Mouse (Mus musculus) forebrain, postnatal 0 days (tissue): ENCODE data around the gene Bnc2. TPM values are rescaled to one million over a fixed set of nuclear protein-coding genes. Genes with fewer than 3 reads are reported as not detected.
A peak's percentile ranks its signal among the peaks of the same experiment; 100 is the strongest.

Source experiments
- ATAC-seq: fragments of 200-750 bp; cut with Nextera tagmentation; 2 replicates; pipeline ENCODE4 v1.8.0; 2017; ENCODE audit warnings: mild to moderate bottlenecking, moderate library complexity
- DNase-seq: peaks from one replicate; pipeline ENCODE4 v3.0.0-alpha.2; 2015
- H3K27ac ChIP-seq: fragments of 300-500 bp; sonication (generic); 2 replicates; pipeline ENCODE4 v1.5.1; 2014; ENCODE audit warnings: low read depth, mild to moderate bottlenecking, antibody characterized with exemption, low read length, moderate library complexity, mixed read lengths
- H3K27me3 ChIP-seq: fragments of 300-500 bp; sonication (generic); 2 replicates; pipeline ENCODE4 v1.6.1; 2014; ENCODE audit warnings: mild to moderate bottlenecking, low read length, mixed read lengths; ENCODE audit not compliant: insufficient read depth
- H3K36me3 ChIP-seq: fragments of 300-500 bp; sonication (generic); 2 replicates; pipeline ENCODE4 v1.6.1; 2014; ENCODE audit warnings: mild to moderate bottlenecking, moderate library complexity; ENCODE audit not compliant: insufficient read depth
- H3K4me1 ChIP-seq: fragments of 300-500 bp; sonication (generic); 2 replicates; pipeline ENCODE4 v1.6.1; 2014; ENCODE audit warnings: antibody characterized with exemption; ENCODE audit not compliant: insufficient read depth
- H3K4me2 ChIP-seq: fragments of 300-500 bp; sonication (generic); 2 replicates; pipeline ENCODE4 v1.6.1; 2014; ENCODE audit warnings: low read depth, mild to moderate bottlenecking, moderate library complexity
- H3K4me3 ChIP-seq: fragments of 300-500 bp; sonication (generic); 2 replicates; pipeline ENCODE4 v1.5.1; 2014; ENCODE audit warnings: low read depth, low read length, mixed read lengths
- H3K9ac ChIP-seq: fragments of 300-500 bp; sonication (generic); 2 replicates; pipeline ENCODE4 v1.6.1; 2014; ENCODE audit warnings: mild to moderate bottlenecking
- H3K9me3 ChIP-seq: fragments of 300-500 bp; sonication (generic); 2 replicates; pipeline ENCODE4 v1.6.1; 2016; ENCODE audit warnings: low read length
- CTCF ChIP-seq: sonication (generic); IDR thresholded peaks from 2 replicates; pipeline ENCODE4 v1.5.1; 2016; ENCODE audit warnings: antibody characterized with exemption, control low read depth, low read depth
- WGBS: fragments of 180-500 bp; shearing (Covaris S2); extraction: QIAGEN DNeasy Blood & Tissue Kit; methylation state at CpG from one replicate; pipeline ENCODE4 v1.1.7; 2014; 5-methylcytosine and 5-hydroxymethylcytosine counted together
- polyA plus RNA-seq: library from polyadenylated mRNA; unstranded; fragments of >200 nt; fragmentation: Nextera tagmentation; extraction: Ambion mirVana; gene quantifications from 2 replicates; pipeline ENCODE4 v1.2.1, GENCODE M21; 2015
- total RNA-seq: library from RNA; depleted of rRNA; stranded (reverse); fragments of >200 nt; gene quantifications from 2 replicates; pipeline ENCODE4 v1.2.3, GENCODE M21; 2014

The Bnc2 gene
- total and polyA plus RNA-seq, 2 experiments from 2014 or later = 2.0 to 11.6 TPM

DNA sequence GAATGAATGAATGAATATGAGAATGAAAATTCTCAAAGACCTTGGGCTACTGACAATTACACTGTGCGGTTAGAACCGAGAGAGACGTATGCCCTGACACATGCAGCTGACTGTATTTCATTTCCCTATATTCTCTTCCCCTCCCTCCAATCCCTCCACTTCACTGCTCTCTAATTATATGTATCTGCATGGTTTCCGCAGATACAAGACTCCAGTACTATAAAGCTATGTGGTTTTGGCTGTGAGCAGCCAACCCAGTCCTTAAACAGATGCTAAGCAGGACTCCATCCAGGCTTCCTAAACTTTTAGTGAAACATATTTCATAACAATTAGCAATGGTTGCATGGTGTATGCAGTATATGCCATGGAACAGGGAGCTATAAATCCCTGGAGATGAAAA lies 344.6 kb downstream of the Bnc2 start:
- no peak for TF ChIP-seq CTCF
- H3K36me3 ChIP-seq = no peaks in the 10 kb centered on the region
- H3K4me2 ChIP-seq = no peak overlapping the region
- no peaks in the 10 kb centered on the region for H3K27me3 ChIP-seq
- H3K4me3 ChIP-seq = no peak overlapping the region
- no peaks in the 10 kb centered on the region for H3K4me1 ChIP-seq
- H3K9me3 ChIP-seq = no peaks in the 10 kb centered on the region
- 72% methylated on average over 4 of the region's 4 CpGs for WGBS
- no peak for DNase-seq
- H3K27ac ChIP-seq = no peak overlapping the region
- no peak for ATAC-seq
- no peak overlapping the region for H3K9ac ChIP-seq

DNA sequence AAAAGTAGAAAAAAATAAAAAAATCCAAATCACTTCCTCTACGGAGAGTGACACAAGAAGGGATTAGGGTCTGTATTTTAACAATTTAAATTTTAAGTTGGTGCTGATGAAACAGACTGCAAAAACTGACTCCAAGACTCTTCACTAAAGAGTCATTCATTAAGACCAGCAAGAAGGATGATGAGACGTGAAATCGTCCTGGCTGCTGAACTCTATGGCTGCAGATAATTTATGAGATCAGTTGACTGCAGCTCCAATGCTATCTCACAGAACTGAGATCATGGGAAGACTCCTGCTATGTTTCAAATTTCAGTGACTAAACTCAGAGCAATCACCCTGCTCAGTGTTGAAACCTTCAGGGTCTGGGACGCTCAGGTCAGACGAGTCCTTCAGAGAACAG lies 345.4 kb downstream of the Bnc2 start:
- Histone ChIP-seq H3K4me1 (no peaks in the 10 kb centered on the region), H3K4me3 (no peak overlapping the region), H3K4me2 (no peak overlapping the region), H3K27ac (no peak overlapping the region), H3K27me3 (no peaks in the 10 kb centered on the region), H3K9ac (no peak overlapping the region), H3K9me3 (no peaks in the 10 kb centered on the region), H3K36me3 (no peaks in the 10 kb centered on the region)
- TF ChIP-seq CTCF = no peak
- DNase-seq (no peak), ATAC-seq (no peak)
- WGBS = 82% methylated on average over 5 of the region's 5 CpGs

DNA sequence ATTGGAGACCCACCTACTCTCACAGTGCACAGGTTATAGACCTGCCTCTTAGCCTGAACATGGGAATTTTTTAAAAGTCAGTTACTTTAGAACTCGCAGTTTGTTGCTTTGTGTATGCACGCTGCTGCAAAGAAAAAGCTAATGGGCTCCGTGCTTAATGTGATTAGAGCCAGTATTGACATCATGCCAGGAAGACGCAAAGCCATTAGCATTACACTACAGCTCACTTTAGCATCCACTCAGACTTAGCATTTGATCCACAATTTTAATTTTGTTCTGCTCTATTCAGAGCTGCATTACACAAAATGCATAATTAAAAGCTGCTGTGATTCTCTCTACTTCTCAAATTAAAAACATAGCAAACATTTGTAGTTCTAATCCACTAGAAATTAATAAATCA lies 350.7 kb downstream of the Bnc2 start:
- no peak overlapping the region for H3K9ac ChIP-seq
- no peaks in the 10 kb centered on the region for H3K4me1 ChIP-seq
- 12% methylated on average over 4 of the region's 4 CpGs for WGBS
- no peak overlapping the region for H3K4me3 ChIP-seq
- no peak for TF ChIP-seq CTCF
- DNase-seq = peak; percentile 8
- no peak overlapping the region for H3K27ac ChIP-seq
- H3K4me2 ChIP-seq = no peak overlapping the region
- ATAC-seq = peak; percentile 47; the same call in 1 of the 2 replicates
- H3K9me3 ChIP-seq = no peaks in the 10 kb centered on the region
- H3K36me3 ChIP-seq = no peaks in the 10 kb centered on the region
- H3K27me3 ChIP-seq = no peaks in the 10 kb centered on the region

DNA sequence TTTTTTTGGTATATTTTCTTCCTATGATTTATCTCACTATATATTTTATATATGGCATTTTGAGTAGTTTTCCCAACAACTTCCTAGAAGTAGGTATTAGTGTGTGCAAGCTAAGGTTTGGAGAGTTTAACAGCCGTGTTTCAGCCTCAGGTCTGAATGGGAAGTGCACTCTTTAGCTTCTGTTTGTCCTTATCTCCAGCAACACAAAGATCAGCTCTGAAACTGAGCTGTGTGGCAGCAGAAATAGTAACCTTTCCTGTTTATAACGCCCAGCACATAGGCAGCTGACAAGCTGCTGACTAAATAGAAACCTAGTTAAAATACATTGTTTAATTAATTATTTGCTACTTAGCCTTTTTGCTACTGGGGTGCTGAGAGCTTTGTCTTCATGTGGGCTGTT lies 353.5 kb downstream of the Bnc2 start:
- Histone ChIP-seq H3K4me2 (no peak overlapping the region), H3K4me1 (no peaks in the 10 kb centered on the region), H3K9me3 (no peaks in the 10 kb centered on the region), H3K4me3 (no peak overlapping the region), H3K36me3 (no peaks in the 10 kb centered on the region), H3K27me3 (no peaks in the 10 kb centered on the region), H3K9ac (no peak overlapping the region), H3K27ac (no peak overlapping the region)
- no peak for TF ChIP-seq CTCF
- DNase-seq = no peak
- WGBS = 49% methylated on average over 2 of the region's 2 CpGs
- ATAC-seq = no peak

DNA sequence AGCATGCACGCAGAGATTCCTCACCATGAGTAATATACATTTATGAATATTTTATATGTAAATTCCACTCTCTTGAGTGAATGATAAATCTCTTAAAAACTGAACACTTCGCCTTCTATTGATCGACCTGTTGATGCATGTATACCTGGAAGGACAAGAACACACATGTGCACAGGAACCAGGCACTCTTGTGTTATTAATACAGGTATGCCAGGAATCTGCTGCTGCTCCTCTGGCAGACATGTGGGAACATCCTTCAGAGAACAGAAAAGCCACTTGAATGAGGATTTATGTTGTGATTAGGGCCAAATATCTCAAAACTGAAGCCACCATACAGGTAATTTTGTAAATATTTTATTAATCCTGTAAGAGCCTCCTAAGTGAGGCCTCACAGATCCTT lies 357.7 kb downstream of the Bnc2 start:
- Histone ChIP-seq H3K4me2 (no peak overlapping the region), H3K36me3 (no peaks in the 10 kb centered on the region), H3K27me3 (no peaks in the 10 kb centered on the region), H3K9ac (no peak overlapping the region), H3K27ac (no peak overlapping the region), H3K4me1 (no peaks in the 10 kb centered on the region), H3K4me3 (no peak overlapping the region), H3K9me3 (no peaks in the 10 kb centered on the region)
- no peak for TF ChIP-seq CTCF
- DNase-seq (no peak), ATAC-seq (no peak)
- WGBS = 90% methylated on average over 3 of the region's 3 CpGs

DNA sequence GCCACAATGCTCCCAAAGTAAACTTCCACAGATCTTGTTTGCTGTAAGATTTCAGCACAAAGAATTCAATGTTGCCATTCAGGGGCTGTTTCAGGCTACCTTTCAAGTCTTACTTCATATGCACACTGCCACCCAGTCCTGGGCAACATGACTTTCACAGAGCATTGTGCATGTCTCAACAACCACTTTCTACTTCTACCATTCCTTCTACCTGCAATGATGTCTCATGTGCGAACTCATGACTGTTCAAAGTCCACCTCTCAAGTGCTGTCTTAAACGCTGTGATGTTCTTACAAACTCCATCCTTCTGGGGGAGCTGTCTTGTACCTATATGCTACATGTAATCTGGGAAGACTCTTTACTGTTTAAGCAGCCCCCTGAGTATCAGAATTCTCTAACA lies 363.7 kb downstream of the Bnc2 start:
- DNase-seq (no peak), ATAC-seq (no peak)
- H3K9ac ChIP-seq = no peak overlapping the region
- no peaks in the 10 kb centered on the region; the same call in 1 of the 2 replicates for H3K27me3 ChIP-seq
- no peak for TF ChIP-seq CTCF
- H3K36me3 ChIP-seq = no peaks in the 10 kb centered on the region
- no peaks in the 10 kb centered on the region for H3K4me1 ChIP-seq
- no peak overlapping the region for H3K27ac ChIP-seq
- no peaks in the 10 kb centered on the region for H3K9me3 ChIP-seq
- no peak overlapping the region for H3K4me2 ChIP-seq
- WGBS = 75% methylated on average over 2 of the region's 2 CpGs
- no peak overlapping the region for H3K4me3 ChIP-seq

DNA sequence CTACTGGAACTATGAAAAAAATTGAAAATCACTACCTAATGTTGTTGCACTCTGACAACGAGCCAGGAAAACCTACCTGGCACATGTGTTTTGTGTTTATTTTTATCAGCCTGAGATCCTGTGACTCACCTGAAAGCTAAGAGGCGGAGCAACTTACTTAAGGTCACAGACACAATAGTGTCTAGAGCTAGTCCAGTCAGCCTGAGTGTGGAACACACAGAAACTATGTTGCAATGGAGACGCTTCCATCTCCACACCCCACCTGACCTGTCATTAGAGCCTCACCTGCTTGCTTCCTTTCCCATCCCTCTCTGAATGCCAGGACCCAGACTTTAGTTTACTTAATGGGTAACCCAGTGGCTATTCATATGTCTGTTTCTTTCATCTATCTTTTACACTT lies 364.2 kb downstream of the Bnc2 start:
- 89% methylated on average over 3 of the region's 3 CpGs for WGBS
- TF ChIP-seq CTCF = no peak

DNA sequence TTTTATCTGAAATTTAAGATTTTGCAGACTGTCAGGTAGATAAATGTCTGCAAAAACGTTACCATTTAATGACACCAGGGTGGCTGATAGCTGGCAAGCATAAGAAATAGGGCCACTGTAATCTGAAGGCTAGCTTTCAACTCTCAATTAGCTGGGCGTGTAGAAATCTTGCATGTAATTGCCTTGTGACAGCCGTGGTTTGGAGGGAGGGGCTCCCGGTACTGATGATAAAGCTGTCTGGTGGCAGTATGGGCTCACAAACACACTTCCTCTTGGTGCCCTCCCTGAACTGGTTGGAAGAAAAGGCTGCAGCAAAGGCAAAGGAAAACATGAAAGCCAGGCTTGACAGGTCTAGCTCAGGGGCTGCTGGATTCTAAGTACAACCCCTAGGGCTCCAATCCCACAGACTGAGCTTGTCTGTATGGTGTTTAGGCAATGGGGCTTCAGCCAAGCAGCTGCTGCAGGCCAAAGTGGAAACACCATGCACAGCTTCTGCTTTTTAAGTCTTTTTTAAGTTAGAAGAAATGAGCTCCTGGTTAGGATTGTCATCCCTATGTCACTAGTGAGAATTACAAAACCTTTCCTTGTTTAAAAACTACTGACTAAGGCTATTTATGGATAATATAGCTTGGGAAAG lies 366.7 kb downstream of the Bnc2 start:
- Histone ChIP-seq H3K4me1 (no peaks in the 10 kb centered on the region), H3K36me3 (no peaks in the 10 kb centered on the region), H3K4me2 (no peak overlapping the region), H3K4me3 (no peak overlapping the region), H3K9me3 (no peaks in the 10 kb centered on the region), H3K27me3 (no peaks in the 10 kb centered on the region; the same call in 1 of the 2 replicates), H3K9ac (no peak overlapping the region), H3K27ac (no peak overlapping the region)
- no peak for TF ChIP-seq CTCF
- 28% methylated on average over 4 of the region's 4 CpGs for WGBS
- DNase-seq (peak; percentile 9), ATAC-seq (peak; percentile 14; the same call in 1 of the 2 replicates)

More for the DNA sequence above, 364.2 kb downstream of the Bnc2 start:
- Histone ChIP-seq H3K4me3 (no peak overlapping the region), H3K36me3 (no peaks in the 10 kb centered on the region), H3K4me2 (no peak overlapping the region), H3K27ac (no peak overlapping the region), H3K27me3 (no peaks in the 10 kb centered on the region; the same call in 1 of the 2 replicates), H3K4me1 (no peaks in the 10 kb centered on the region), H3K9ac (no peak overlapping the region), H3K9me3 (no peaks in the 10 kb centered on the region)
- ATAC-seq = no peak
- DNase-seq = no peak
